Mouse (Mus musculus) liver, adult 2 months (tissue): ENCODE measurements around the gene Gm44502.

Source experiments
- CTCF ChIP-seq: fragments of 200-500 bp; IDR thresholded peaks from 2 replicates; pipeline ENCODE4 v1.5.1; 2011; ENCODE audit warnings: low read depth, low read length, control low read depth
- POLR2A ChIP-seq: fragments of 200-500 bp; IDR thresholded peaks from 2 replicates; pipeline ENCODE4 v1.6.1; 2011; ENCODE audit warnings: low read length, control low read depth; ENCODE audit not compliant: insufficient read depth; ENCODE audit errors: extremely low read depth

- TF ChIP-seq POLR2A = no peak
- peak; percentile 58 for TF ChIP-seq CTCF
These were observed 39.1 kb upstream of the Gm44502 start for GRCm38 (mm10) chr15:89468577-89468976.
